Mouse (Mus musculus) embryo, embryonic 9.5 days (tissue): Measurements from ENCODE around the gene Mfsd4a.

ENCODE experiments used
- DNase-seq: peaks from one replicate; pipeline ENCODE4 v3.0.0-alpha.2; 2017; ENCODE audit errors: extremely low spot score

The Mfsd4a gene

DNA sequence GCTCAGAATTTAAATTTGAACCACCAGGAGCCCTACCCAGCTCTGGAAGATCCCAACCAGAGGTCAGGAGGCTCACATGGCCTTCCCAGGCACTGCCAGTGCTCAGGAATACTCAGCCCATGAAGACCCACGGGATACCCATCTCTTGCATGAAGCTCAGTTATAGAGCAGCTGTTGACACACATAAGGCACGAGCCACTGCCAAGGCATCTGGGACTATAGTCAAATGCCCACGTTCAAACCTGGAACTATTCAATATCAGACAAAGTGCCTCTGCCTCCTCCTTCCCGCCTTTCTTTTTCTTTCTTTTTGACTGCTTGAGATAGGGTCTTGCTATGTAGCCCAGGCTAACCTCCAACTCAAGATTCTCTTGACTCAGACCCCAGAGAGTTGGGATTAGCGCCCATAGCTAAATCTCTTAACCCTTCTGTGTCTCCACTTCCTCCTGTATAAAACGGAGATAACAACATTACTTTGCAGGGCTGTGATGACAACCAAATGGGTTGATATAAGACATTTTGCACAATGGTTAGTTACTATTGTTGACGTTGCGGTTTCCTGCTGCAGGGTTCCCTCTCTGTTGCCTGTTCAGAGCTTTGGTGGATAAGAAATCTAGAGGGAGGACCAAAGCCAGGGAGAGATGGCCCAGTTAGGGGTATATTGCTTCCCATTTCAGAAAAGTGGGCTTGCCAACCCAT lies 2.2 kb downstream of the Mfsd4a start:
- DNase-seq = no peak

DNA sequence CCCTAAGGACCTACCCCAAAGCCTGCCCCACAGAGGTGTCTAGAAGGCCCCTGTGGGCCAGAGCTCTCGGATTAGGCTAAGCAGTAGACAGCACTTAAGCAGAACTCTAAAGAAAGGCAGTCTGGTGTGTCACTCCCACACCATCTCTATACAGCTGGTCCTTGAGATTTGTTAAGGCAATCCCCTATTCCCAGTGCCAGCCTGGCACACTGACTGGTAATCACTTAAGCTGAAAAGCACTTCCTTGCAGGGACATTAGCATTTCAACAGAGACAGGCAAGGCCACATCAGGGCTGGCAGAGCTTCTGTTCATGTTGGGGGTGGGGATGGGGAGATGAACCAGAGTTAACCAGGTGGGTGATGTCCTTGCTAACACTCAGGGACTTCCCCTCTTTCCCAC lies 2.9 kb downstream of the Mfsd4a start:
- no peak for DNase-seq

DNA sequence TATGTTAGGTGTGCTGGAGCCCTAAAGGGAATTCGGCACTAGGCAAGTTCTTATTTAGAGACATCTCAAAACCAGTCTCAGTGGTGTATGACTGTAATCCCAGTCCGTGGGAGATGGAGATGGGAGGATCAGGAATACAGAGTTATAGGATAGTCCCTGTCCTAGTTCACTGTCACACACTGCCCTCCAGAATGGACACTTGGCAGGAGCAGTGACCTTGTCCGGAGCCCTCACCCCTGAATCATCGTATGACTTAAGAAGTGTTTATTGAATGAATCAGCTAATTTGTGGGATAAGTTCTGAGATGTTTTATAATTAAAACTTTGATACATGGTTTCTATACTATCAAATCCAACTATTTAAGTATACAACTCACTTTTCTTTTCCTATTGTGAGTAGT lies 4.8 kb downstream of the Mfsd4a start:
- DNase-seq = no peak

DNA sequence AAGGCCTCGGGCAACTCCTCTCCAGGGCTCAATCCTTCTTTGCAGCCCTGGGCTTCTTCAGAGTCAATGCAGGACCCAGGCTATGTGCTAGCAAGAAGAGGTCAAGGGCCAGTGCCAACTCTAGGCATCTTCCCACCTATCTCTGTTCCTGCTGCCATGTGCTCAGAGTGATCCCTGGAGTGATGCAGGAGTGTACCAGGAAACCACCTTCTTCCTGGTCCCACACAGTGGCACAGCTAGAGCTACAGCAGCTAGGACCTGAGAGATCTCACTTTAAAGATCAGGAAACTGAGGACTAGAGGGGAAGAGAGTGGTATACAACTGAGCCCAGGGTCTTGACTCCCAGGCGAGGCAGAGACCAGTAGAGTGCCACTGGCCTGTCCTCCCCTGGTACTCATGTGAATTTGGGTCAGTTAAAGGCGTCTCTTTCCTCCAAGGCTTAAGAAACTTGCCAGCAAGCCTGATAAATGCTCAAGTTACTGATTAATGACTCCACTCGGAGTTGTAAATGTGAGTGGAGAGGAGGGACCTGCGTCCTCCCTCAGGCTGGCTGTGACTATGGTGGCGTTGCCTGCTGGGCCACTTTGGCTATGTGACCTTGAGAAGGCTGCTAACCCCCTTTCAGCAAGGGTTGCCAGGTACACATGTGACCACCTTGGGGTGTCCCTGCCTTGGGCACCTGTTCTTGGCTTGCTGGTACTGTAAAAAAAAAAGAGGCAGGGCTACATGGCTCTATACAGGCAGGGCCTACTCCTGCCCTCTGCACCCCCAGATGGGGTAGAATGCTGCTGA lies 5.9 kb downstream of the Mfsd4a start:
- no peak for DNase-seq

DNA sequence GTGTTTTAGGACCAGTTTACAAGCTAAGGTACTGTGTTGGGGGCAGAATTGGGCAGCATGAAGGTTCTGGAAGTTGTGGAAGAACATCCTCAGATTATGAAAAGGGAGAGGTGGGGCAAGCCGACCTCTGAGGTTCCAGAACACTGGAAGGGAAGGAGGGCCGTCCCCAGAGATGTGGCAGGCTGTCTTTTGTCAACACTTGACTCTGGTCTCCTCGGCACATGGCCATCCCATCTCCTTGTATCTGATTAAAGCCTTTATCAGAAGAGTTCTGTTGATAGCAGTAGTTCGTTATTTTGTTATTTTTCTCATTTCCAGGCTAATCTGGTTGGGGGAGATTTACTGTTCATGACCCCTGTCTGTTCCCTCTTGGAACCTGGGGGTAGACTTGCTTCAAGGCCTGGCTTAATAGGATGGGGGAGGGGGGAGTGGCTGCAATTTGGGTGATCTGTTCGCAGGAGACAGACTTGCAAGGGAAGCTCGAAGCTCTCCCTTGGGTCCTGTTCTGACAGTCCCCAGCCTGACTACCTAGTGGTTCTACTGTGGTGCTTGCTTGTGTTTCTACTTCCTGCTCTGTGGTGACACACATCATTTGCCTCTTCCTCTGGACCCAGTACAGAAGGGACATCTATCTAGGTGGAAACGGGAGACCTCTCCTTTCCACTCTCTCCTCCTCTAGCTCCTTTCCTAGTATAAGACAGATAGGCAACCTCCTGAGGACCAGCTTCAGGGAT lies 7.7 kb downstream of the Mfsd4a start:
- no peak for DNase-seq

DNA sequence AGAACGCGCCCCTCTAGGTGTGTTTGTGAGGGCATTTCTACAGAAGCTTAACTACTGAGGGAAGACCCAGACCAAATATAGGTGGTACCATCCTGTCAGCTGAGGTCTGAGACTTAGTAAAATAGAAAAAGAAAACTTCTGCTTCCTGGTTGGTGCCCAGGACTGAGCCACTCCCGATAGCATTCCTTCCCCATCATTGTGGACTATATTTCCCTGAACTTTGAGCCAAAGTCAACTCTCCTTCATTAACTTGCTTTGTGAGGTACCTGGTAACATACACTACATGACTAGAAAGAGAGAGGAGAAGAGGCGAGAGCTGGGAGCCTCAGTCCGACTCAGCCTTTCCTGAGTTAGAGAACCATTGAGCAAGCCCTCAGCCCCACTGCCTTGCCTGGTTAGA lies 9.3 kb downstream of the Mfsd4a start:
- DNase-seq = no peak

DNA sequence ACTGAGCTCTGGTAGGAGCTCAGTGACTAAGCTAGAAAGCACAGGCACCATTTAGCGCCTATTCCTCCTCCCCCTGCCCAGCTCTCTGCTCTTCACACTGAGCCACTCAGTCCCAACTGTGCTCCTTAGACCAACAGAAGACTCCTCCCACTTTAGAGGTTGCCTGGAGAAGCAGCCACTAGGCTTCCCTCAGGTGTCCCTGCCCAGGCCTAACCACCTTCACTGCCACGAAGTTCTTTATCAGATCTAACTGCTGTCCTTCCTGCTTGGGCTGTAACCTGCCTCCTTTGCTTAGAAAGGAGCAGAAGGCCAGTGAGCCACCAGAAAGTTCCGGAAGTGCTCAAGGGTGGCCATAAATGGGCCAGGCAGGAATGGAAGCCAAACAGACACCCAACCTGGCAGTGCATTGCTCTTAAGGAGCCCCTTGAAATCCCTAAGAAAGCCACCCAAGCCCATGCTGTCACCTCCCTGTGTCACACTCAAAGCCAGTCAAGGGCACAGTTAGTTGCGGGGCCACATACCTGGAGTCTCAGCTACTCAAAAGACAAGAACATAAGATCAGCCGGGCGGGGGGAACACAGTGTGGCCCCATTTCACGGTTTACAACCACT lies 12.7 kb downstream of the Mfsd4a start:
- no peak for DNase-seq

DNA sequence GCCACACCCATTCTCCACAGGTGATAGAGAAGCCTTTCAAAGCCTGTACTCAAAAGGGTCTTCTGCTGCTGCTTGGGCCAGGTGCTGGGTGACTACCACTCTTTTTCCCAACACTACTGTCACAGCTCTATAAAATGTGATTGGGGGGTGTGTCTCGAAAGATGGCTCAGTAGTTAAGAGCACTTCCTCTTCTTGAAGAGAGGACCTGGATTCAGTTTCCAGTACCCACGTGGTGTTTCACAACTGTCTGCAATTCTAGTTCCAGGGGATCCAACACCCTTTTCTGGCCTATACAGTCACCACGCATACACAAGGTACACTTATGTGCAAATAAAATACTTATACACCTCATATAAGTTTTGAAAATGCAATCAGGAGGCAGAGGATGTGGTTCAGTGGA lies 13.5 kb downstream of the Mfsd4a start:
- DNase-seq = no peak

DNA sequence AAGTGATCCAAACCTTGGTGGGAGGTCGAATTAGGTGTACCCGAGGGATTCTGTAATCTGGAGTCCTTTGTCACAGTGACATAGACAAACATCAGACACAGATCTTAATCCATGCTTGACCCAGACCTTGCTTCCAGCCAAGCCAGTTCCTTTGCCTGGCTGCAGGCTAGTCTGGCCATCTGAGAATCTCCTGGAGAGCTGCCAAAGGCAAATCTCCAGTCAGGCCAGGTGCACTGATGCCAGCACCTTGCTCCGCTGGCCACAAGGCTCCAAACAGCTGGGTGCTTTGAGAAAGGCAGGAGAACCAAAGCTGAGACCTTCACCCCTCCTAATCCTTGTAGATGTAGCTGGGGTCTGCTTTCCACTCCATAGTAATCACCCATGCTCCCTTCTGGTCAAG lies 16.1 kb downstream of the Mfsd4a start:
- DNase-seq = no peak

DNA sequence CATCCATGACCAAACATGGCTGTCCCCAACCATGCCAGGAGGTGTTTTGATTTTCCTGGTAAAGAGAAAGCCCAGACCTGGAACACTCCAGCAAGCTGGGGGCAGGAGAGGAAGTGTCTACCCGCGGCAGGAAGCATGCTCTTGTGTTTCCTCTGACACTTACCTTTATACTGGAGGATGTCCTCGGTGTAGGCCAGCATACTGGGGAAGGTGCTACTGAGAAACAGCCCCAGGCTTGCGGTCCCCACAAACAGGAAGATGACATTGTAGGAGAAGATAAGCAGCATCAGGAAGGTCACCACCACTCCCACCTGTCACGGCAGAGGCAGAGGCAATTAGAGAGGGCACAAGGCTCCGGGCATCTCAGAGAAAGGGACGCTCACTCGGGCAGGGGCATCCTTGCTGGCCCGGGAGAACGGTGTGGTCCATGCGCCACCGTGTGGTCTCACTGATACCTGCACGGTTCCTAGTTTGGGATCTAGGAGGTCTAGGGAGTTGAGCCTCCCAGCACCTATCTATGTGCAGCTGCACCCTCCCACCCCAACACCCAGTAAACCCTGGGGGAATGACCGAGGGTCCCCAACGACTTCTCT lies 21.6 kb downstream of the Mfsd4a start:
- peak; percentile 54 for DNase-seq

DNA sequence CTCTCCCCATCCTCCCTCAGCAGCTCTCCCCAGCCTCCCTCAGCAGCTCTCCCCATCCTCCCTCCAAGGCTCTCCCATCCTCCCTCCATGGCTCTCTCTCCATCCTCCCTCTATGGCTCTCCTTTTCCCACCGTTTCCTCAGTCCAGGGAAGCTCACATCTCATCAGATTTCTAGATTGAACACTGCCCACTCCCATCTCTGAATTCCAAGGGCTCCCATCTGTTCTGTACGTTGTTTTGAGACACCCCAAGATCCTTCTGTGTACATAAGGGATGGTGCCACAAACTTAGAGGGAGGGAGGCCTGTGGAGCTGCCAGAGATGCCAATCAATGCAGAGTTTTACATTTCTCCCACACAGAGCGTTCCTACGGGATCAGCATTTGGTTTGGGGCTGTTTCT lies 24.1 kb downstream of the Mfsd4a start:
- DNase-seq = no peak

DNA sequence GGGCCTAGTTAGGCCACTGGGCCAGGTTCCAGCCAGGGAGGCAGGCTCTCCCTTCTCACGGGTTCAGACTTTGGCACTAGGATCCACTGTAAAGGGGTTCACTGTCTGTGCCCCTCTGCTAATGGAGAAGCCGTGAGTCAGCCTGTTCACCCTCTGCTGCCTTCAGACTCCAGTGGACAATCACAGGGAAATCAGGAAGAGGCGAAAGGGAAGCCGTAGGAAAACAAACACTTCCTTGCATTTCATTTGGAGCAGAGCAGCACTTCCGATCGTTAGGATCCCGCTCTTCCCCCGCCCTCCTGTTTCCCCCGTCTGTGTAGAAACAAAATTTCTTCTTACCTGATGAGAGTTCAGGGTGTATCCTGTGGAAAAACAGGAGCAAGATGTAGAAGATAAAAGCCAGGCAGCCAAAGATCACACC lies 27.7 kb downstream of the Mfsd4a start:
- DNase-seq = no peak

DNA sequence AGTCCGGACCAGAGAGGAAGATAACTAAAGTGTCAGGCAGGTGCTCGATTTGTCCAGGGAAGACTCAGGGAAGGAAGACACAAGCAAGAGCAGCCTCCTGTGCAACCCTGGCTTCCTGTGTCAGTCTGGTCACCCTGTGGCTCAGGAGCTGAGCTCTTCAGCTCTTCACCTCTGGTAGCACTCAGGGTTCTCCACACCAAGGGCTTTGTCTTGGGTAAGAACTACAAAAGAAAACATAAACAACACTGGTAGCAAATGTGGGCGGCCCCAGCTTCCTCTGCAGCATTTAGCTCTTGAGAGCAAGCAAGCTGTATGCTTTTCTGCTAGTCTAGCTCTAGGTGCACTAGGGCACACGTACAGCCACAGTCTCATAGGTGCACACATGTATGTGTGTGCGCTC lies 29.1 kb downstream of the Mfsd4a start:
- no peak for DNase-seq

DNA sequence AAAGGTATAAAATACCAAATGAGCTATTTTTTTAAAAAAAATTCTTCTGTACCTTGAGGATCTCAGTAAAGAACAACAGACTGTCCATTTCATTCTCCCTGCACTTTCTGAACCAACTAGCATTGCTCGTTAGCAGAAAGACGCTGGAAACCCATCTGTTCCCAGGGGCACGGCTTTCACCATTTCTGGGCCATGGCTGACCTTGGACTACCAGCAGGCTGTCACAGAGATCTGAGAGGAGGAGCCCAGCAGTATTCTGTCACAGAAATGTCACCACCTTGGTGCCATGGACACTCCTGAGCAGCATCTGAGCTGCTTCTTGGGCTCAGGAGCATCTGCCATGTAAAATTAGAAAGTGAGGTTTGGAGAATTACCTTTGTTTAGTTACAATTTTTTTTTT lies 30.1 kb downstream of the Mfsd4a start:
- DNase-seq = no peak

DNA sequence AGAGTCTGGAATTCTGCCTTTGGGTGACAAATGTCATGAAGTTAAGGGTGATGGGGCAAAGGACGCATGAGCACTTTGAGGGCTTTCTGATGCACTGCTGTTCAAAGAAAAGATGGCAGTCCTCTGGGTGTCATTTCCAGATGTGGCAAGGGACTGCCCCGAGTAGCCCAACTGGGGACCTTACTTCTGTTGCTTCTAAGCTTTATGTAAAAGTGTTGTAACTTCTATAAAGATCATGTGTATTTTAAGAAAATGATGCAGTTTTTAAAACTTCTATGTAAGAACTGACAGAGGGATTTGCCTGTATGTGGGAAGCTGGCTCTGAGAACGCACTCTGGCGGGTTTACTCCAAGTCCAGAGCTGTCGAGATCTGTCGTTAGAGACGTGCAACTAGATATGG lies 35.7 kb downstream of the Mfsd4a start:
- no peak for DNase-seq

DNA sequence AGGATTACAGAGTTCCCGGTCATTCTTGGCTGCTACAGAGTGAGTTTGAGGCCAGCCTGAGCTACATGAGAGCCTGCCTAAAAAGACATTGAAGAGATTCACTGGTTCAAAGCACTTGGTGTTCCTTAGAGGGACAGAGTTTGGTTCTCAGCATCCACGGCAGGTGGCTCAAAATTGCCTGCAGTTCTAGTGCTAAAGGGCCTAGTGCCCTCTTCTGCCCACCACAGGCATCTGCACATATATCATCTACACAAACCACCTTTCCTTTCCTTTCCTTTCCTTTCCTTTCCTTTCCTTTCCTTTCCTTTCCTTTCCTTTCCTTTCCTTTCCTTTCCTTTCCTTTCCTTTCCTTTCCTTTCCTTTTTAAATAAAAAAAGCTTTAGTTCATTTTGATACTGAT lies 37.3 kb downstream of the Mfsd4a start:
- no peak for DNase-seq

DNA sequence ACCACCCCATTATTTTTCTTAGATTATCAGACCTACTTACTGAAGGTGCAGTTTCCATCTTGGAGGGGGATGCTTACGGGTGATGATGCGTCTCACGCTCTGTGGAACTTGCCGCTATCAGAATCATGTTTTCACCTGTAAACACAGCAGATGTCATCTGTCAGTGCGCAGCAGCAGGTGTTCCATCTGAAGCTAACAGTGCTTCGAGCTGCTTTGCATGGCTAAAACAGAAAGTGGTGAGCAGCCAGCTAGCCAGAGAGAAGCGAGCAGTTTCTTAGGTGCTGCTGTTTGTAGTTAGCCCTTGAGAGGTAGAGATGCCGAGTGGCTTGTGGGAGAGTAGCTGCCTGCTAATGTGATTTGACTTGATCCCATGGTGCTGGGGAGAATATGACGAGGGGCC lies 39.4 kb downstream of the Mfsd4a start:
- no peak for DNase-seq

DNA sequence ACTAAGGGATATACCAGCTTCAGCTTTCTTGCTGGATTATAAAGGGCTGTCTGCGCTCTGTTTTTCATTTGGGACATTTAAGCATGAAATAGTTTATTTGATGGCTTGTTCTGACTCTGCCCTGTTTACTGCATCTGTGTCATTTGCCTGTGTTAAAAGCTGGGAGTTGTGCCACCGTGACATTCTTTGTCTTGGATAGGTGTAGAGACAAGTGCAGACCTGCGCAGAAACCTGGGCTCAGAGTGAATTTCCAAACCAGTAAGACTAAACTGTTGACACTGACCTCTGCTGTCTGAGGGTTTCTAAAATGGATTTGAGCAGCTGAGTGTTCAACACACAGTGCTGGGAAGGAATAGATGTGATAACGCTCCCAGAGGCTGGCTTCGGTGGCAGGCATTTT lies 39.9 kb downstream of the Mfsd4a start:
- DNase-seq = no peak

DNA sequence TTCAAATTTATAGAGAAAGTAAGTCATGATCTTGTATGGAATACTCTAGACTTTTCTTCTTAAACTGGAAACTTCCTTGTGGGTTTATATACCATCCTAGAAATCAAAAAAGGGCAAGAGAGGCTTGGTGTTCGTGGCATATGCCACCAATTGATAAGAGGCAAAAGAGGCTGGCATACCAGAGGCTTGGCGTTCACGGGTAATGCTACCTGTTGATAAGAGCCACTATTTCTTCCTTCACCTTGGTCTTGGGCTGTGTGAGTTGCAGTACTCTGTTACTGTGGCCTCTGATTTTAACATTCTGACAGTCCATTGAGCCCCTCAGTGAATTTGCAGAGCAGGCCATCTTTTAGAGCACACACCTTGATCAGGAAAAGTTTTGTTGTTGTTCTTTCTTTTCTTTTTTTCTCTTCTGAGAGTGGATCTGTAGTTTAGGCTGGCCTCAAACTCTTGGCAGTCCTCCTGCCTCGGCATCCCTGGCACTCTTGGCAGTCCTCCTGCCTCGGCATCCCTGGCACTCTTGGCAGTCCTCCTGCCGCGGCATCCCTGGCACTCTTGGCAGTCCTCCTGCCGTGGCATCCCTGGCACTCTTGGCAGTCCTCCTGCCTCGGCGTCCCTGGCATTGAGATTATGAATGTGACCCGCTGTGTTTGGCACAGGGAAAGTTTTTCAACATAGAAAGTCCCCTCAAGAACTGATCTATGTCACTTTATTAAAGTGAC lies 40.8 kb downstream of the Mfsd4a start:
- DNase-seq = no peak

DNA sequence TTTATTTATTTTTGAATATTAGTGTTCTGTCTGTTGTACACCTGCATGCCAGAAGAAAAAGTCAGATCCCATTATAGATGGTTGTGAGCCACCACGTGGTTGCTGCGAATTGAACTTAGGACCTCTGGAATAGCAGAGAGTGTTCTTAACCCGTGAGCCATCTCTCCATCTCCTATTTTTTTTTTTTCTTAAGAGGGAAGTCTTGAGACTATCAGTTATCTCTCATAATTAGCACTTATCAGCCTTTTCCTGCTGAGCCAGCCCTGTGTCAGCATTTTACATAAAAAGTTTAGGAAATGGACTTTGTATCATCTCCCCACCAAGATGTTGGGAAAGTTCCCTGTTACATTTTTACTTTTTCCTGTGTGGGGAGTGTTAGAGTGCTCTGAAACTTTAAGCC lies 45.8 kb downstream of the Mfsd4a start:
- DNase-seq = no peak

DNA sequence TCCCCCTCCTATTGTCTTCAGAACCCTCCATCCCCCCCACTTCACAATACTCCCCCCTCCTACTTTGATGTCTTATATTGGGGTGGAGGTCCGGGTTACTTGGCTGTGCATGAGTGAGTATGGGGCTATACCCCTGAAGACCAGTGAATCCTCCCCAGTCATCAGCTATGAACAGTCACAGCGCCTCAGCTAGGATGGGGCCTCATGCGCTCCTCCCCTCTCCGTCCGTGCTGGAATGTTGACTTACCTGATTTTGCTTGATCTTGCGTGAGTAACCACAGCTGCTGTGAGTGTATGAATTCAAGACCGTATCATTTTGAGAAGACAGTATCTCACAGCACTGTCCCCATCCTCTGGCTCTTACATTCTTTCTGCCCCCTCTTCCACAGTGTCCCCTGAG lies 48.0 kb downstream of the Mfsd4a start:
- no peak for DNase-seq
